Mouse (Mus musculus) left cerebral cortex, postnatal 36 days (tissue): ENCODE data around the gene Ninl. TPM values are rescaled to one million over a fixed set of nuclear protein-coding genes. Genes with fewer than 3 reads are reported as not detected.
A peak's percentile ranks its signal among the peaks of the same experiment; 100 is the strongest.

ENCODE experiments used
- DNase-seq, 2 experiments: peaks; one replicate each; pipeline ENCODE4 v3.0.0; 2021 to 2022; ENCODE audit warnings: low spot score in 2 of 2, mixed read lengths in 1 of 2
- intact Hi-C: fragments of 180-260 bp; cut with DNase I; formaldehyde crosslinking; loops from one replicate; pipeline ENCODE4 v1.15.1; 2025
- total RNA-seq, 2 experiments: library from RNA; stranded (reverse); gene quantifications; 2 replicates each; pipeline ENCODE4 v1.2.3; 2021

Gene Ninl
- 1 to 10 TPM; 6.2 to 6.4 TPM for total RNA-seq

DNA sequence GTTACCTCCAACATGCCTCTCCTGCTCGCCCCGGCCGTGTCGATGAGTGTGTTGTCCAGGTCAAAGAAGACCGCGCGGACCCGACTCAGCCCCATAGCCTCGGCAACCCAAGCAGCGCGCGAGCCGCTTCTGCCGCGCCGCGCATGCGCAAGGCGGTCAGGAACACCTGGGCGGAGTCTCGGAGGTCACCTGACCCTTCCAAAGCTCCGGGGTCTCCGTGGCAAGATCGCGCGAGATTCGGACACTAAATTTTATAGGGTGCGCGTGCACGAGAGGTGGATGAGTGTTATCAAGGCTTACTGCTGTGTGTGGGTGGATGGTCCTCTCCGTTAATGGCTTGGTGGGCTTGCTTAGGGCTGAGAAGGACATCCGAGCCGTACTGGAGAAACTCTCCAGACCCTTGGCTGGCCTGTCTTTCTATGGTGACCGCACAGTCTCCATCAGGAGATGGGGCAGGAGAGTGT, at the start of gene Ninl, which contains the start of gene Nanp:
TSS of gene Ninl (minus strand) at position 151 of the 464 bp plus-strand sequence.
TSS of gene Nanp (minus strand) at position 167 of the 464 bp plus-strand sequence.
- intact Hi-C loops, result no loop called here
- peak; percentile 92 to 93 for DNase-seq

GRCm38 (mm10) chr2:151056637-151057036, 17.5 kb upstream of the Ninl start:
- intact Hi-C loops, result no loop called here
- DNase-seq, result no peak

DNA sequence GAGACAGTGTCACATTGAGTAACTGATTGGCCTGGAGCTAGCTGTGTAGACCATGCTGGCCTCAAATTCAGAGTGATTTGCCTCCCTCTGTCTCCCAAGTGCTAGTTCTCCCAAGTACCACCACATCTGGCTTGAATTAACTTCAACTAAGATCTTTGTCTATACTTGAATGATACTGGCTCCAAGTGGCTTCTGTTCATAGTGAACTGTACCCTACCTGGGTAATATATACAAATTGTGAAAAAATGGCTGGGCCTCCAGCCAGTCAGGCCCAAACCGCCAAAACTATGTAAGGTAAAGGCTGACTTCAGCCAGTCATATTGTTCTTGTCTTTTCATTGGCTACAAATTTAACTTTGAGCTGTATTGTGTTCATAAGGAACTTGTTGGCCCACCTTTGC, 1.2 kb upstream of the Ninl start:
- DNase-seq, result no peak
- intact Hi-C loops, result no loop called here

- DNase-seq, result no peak
- intact Hi-C loops, result no loop called here
These were observed 544 bp upstream of the Ninl start for GRCm38 (mm10) chr2:151039726-151040125.

- DNase-seq, result no peak
- intact Hi-C loops, result no loop called here
These were observed 365 bp downstream of the Ninl start for GRCm38 (mm10) chr2:151038811-151039222.

DNA sequence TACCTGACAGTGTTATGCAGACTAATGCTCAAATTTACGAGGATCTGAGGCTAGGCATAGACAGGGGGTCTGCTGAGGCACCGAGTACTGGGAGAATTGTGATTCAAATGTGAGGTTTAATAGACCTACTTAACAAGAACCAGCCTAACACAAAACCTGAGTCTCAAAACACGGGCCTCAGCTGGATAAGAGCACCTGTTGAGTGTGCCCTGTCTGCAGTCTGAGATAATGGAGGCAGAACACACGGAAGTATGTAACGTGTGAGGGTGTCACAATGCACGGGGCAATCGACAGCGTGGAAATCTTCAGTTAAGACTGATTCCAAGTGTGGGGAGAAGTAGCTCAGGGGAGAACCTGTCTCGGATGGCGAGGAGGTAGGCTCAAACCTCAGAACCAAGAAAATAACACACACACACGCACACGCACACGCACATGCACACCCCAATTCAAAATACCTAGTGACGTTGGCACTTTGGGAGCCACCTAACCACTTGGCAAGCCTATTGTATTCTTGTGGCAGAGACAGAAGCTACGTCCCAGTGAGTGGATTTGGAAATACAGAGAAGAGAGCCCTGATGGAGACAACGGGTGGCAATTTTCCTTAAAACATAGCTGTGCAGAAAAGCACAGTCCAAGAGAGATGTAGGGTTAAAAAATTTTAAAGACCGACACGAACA, 1.2 kb downstream of the Ninl start:
- DNase-seq, result peak in 1 of 2 experiments; percentile 10
- intact Hi-C loops, result no loop called here

GRCm38 (mm10) chr2:151037292-151037691, 1.9 kb downstream of the Ninl start:
- no peak for DNase-seq
- intact Hi-C loops, result no loop called here

DNA sequence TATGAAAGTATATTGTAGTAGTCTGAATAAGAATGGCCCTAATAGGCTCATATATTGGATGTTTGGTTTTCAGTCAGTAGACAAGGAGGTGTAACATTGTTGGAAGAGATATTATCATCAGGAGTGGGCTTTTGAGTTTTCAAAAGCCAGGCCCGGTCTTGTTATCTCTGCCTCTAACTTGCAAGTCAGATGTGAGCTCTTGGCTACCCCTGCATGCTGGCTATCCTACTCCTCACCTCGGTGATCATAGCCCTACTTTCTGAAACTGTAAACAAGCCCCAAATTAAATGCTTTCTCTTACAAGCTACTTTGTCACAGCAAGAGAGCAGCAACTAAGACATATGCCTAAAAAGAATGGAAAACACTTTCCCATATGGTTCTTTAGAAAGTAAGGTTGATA, 2.5 kb downstream of the Ninl start:
- intact Hi-C loops, result no loop called here
- DNase-seq, result no peak

- intact Hi-C loops, result no loop called here
- DNase-seq, result no peak
These were observed 4.7 kb downstream of the Ninl start for GRCm38 (mm10) chr2:151034435-151034834.

DNA sequence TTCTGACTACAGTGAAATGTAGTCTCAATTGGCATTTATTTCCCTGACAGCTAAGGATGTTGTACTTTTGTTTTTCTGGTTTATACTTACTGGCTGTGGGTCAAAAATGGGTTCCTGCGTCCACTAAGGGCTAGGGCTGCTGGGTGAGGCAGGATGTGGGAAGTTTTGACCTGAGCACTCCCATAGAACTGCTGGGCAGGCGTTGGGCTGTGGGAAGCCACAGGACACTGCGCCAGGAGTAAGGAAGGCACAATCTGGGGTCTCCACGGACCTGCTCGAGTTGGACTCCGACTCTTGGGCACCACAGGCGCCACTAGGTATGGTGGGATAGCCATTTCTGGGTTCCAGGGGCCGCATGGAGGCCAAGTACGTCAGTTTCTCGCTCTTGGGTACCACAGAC, 18.0 kb downstream of the Ninl start:
- intact Hi-C loops, result no loop called here
- no peak for DNase-seq

DNA sequence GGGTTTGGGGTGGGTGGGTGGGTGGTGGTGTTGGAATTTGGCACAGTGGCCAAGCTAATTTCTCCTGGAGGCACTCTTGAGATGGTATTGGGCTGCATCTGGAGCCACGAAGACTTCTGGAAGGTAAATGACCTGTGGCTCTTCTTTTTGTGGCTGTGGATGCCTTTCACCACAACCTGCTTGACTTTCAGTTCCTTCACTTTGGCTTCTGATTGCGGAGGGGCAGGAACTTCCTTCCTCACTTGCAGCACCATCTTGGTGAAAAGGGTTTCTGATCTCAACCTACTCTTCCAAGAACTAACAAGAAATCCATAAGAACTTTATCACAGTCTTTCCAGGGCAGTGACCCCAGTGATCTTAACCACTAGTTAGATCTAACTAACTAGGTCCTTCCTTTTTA, 23.9 kb downstream of the Ninl start:
- DNase-seq, result no peak
- intact Hi-C loops, result no loop called here

DNA sequence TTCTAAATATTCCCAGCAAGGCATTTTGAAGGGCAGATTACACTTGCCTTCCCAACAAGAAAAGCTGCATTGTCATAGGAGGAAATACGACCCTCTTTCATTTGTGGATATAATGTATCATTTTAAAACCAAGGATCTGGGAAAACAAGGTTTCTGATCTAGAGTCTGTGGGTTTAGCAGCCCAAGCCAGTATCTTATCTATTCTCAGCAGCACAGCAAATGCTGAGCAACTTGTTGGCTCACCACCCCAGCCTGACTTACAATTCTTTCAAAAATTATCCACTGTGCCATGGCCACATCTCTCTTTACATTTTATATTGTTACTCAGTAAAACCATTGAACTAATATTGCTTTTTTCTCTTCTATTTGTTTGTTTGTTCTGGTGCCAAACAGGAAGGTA, 27.9 kb downstream of the Ninl start:
- intact Hi-C loops, result no loop called here

DNA sequence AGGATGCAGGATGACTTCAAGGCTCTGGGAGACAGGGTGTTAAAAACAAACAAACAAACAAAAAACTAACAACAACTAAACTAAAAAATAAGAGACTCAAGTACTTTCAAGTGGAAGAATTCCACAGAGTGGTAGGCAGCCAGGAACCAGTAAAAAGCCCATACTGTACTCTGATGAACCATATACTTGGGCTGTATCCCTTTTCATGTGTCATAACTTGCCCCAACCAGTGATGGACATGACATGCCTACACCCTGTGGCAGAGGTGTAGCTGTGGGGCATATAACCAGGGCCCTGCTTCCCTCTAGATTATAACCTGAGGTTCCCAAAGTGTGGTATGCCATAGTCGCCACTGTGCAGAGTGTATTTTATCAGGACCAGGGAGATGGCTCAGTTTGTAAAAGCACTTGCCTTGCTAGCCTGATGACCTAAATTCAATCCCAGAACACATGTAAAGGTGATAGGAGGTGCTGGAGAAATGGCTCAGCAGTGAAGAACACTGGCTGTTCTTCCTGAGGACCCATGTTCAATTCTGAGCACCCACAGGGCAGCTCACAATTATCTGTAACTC, 29.6 kb downstream of the Ninl start:
- no peak for DNase-seq
- intact Hi-C loops, result loop anchor here (5.0 kb wide), 1 partner anchor 107 kb away; the partner anchor contains the start of gene Abhd12

More for the DNA sequence above, 27.9 kb downstream of the Ninl start:
- DNase-seq, result no peak

- peak; percentile 73 to 78 for DNase-seq
- intact Hi-C loops, result loop anchor here (5.0 kb wide), 1 partner anchor 107 kb away; the partner anchor contains the start of gene Abhd12
These were observed 30.2 kb downstream of the Ninl start for GRCm38 (mm10) chr2:151008939-151009509.

DNA sequence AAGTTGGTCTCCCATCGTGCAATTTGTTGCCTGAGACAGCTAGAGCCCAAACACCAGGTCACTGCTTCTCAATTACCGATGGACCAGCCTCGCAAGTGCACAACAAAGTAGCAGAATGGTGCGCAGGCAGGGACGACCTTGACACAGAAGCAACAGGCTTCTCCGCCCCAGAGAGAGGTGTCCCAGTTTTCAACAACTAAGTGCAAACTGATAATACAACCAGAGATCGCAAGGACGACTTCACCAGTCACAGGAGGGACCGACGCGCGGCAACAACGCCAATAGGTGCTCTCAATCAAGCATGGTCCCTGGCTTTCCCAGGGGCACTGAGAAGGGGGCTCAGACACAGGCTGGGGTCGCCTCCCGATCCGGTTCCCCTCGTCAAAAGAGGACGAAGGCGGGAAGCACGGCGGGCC, 30.7 kb downstream of the Ninl start:
- DNase-seq, result no peak
- intact Hi-C loops, result loop anchor here (5.0 kb wide), 1 partner anchor 106 kb away; the partner anchor contains the start of gene Abhd12

- no peak for DNase-seq
- intact Hi-C loops, result loop anchor here (5.0 kb wide), 1 partner anchor 106 kb away; the partner anchor contains the start of gene Abhd12
These were observed 31.2 kb downstream of the Ninl start for GRCm38 (mm10) chr2:151008006-151008405.

DNA sequence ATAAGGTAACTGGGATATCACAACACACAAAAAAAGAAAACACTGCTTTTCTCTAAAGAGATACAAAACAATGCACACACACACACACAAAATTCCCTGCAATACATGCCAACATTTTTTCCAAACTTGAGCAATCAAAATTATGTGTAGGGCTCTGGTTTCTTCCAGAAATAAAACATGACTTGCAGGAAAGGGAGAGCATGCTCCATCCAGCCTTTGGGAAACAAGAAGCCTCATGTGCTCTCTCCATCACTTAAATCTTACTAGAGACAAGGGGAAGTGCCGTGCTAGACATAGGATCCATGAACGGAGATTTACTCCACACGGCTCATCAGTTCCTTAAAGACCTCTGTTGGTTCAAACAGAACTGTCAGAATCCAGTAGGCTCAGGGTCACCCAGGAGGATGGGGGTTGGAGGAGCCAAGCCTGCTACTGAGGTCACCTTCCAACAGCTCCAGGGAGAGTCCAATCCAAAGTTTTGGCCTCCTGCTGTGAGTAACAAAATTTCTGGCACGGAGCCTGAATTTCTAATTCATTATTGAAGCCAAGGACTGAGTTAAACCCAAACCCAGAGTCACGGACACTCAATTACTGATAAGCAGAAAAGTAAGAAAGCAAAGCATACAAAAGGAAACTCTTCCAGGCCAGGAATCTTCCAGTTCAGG, 32.8 kb downstream of the Ninl start:
- intact Hi-C loops, result loop anchor here (5.0 kb wide), 1 partner anchor 104 kb away; the partner anchor contains the start of gene Abhd12
- no peak for DNase-seq

- intact Hi-C loops, result loop anchor here (5.0 kb wide), 2 partner anchors 197 to 327 kb away; no protein-coding TSS in a partner anchor
- no peak for DNase-seq
These were observed 34.8 kb downstream of the Ninl start for GRCm38 (mm10) chr2:151004390-151004789.

DNA sequence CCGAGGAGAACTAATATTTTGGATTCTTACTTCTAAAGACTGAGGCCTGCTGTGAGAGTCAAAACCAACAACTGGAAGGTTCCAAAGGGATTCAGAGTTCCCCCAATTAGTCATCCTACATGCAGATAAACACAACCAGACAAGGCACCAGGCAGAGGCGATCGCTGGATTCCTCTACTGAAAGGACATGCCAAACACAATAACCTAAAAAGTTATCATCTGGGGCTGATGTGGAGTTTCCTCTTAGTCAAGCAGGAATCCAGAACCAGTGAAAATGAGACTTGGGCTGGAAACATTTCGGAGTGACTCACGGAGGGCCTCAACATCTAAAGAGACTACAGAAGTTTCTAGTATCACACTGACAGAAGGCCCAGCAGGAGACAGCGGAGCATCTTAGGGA, 35.4 kb downstream of the Ninl start:
- intact Hi-C loops, result loop anchor here (5.0 kb wide), 2 partner anchors 196 to 326 kb away; no protein-coding TSS in a partner anchor
- no peak for DNase-seq
